Mouse (Mus musculus) kidney, embryonic 16.5 days (tissue): Measurements from ENCODE around the gene Ank2. TPM values are rescaled to one million over a fixed set of nuclear protein-coding genes. Genes with fewer than 3 reads are reported as not detected.

Experiments
- ATAC-seq: fragments of 200-750 bp; cut with Nextera tagmentation; 2 replicates; pipeline ENCODE4 v1.8.0; 2017; ENCODE audit warnings: moderate TSS enrichment; ENCODE audit not compliant: low FRiP score, low TSS enrichment
- H3K27ac ChIP-seq: fragments of 300-500 bp; sonication (generic); 2 replicates; pipeline ENCODE4 v1.5.1; 2014; ENCODE audit warnings: low read length
- H3K27me3 ChIP-seq: fragments of 300-500 bp; sonication (generic); 2 replicates; pipeline ENCODE4 v1.6.1; 2014; ENCODE audit warnings: low read length, control low read depth, mixed read lengths; ENCODE audit not compliant: insufficient read depth
- H3K36me3 ChIP-seq: fragments of 300-500 bp; sonication (generic); 2 replicates; pipeline ENCODE4 v1.6.1; 2014; ENCODE audit warnings: low read length, control low read depth, mixed read lengths; ENCODE audit not compliant: insufficient read depth
- H3K4me1 ChIP-seq: fragments of 300-500 bp; sonication (generic); 2 replicates; pipeline ENCODE4 v1.6.1; 2014; ENCODE audit warnings: low read length, control low read depth, mixed read lengths; ENCODE audit not compliant: insufficient read depth
- H3K4me2 ChIP-seq: fragments of 300-500 bp; sonication (generic); replicated peaks from 2 replicates; pipeline ENCODE4 v1.6.1; 2014; ENCODE audit warnings: low read depth, low read length
- H3K4me3 ChIP-seq: fragments of 300-500 bp; sonication (generic); 2 replicates; pipeline ENCODE4 v1.5.1; 2014; ENCODE audit warnings: mild to moderate bottlenecking, low read length
- H3K9ac ChIP-seq: fragments of 300-500 bp; sonication (generic); replicated peaks from 2 replicates; pipeline ENCODE4 v1.6.1; 2014; ENCODE audit warnings: low read length
- H3K9me3 ChIP-seq: fragments of 300-500 bp; sonication (generic); 2 replicates; pipeline ENCODE4 v1.6.1; 2016; ENCODE audit warnings: low read length, control low read depth
- WGBS: fragments of 180-500 bp; shearing (Covaris S2); extraction: QIAGEN DNeasy Blood & Tissue Kit; methylation state at CpG from one replicate; pipeline ENCODE4 v1.1.7; 2014; 5-methylcytosine and 5-hydroxymethylcytosine counted together
- polyA plus RNA-seq: library from polyadenylated mRNA; unstranded; fragments of >200 nt; fragmentation: Nextera tagmentation; extraction: Ambion mirVana; gene quantifications from 2 replicates; pipeline ENCODE4 v1.2.1, GENCODE M21; 2015

Gene Ank2
- polyA plus RNA-seq, 1 experiment from 2014 or later, result 7.5 TPM

DNA sequence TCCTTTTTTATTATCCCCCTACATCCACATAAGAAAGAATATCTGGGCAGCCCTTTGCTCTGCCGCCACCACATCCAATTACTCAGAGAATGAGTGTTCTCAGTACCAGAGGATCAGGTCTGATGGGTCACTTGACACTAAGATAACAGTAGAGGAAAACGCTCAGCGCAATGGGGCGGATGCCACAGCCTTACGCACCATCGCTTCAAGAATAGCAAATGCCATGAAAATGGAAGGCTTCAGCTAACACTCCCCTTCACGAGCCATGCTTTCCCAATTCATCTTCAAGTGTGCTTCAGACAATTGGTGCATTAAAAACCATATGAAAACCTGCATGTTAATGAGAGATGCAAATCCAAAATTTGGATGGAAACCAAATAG, 238.4 kb downstream of the Ank2 start:
- WGBS, result 24% methylated on average over 7 of the region's 7 CpGs
- no peaks in the 10 kb centered on the region for H3K9me3 ChIP-seq
- H3K4me3 ChIP-seq, result no peak overlapping the region
- H3K4me2 ChIP-seq, result no peak overlapping the region; the same call in 1 of the 2 replicates
- no peak overlapping the region for H3K9ac ChIP-seq
- no peaks in the 10 kb centered on the region for H3K36me3 ChIP-seq
- no peak overlapping the region for H3K27ac ChIP-seq
- peaks cover 3% of the 10 kb centered on the region; the same call in 1 of the 2 replicates for H3K4me1 ChIP-seq
- no peaks in the 10 kb centered on the region for H3K27me3 ChIP-seq
- peak; percentile 62; the same call in 1 of the 2 replicates for ATAC-seq

DNA sequence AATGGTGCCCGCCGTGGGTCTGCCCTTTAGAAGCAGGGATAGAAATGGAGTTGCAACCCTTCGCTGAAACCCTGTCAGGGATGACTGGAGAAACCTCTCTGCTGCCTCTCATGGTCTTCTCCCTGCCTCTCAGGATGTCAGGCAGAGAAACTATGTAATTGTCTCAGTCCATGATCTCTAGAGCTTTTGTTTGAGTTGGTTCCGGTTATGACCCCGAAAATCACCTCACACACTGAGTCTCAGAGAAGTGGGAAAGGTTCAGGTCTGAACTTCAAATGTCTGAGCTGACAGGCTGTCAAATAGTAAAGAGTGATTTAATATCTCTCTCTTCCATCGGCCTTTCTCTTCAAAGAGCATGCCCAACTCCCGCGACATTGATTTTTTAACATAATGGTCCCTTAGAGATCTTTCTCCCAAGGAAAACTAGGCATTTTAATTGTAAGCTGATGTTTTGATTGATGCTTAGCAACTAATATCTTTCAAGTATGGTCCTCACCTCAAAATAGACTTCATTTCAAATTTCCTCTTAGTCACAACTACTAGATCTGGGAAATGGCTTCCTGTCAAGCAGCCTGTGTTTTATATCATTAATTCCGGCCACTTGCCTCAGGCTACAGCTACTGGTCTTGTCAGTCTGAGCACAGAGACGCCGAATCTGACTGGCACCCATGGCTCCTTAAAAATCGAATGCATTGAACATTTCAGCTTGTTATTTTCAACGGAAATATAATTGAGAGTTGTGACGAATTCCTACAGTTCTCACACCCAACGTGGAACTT, 239.0 kb downstream of the Ank2 start:
- Histone ChIP-seq H3K27ac (no peak overlapping the region), H3K36me3 (no peaks in the 10 kb centered on the region), H3K4me2 (no peak overlapping the region; the same call in 1 of the 2 replicates), H3K9ac (no peak overlapping the region), H3K4me1 (peaks cover 3% of the 10 kb centered on the region; the same call in 1 of the 2 replicates), H3K4me3 (no peak overlapping the region), H3K27me3 (no peaks in the 10 kb centered on the region), H3K9me3 (no peaks in the 10 kb centered on the region)
- no peak for ATAC-seq
- WGBS, result 40% methylated on average over 15 of the region's 15 CpGs

DNA sequence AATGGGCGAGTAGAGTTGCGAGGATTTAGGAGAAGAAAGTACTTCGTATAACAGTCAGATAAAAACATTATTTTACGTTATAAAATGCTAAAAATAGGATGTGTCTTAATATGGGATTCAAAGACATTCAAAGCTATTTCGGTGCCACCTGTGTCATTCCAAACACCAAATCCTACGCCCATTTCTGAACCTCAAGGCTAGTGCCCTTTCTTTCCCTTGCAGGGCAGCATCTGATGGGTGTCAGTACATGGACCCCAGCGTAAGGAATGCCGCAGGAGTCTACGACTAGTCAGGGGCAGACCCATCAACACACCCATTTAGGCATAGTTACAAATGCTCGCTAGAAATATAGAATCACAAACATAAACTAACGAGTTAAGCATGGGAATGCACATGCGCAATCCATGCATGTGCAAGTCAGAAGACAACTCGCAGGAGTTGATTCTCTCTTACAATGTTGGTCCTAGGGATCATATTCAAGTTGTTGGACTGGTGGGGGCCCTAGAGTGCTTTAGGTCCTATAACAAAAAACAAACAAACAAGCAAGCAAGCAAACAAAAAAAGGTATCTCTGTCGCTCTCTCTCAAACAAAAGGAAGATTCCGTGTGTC, 240.6 kb downstream of the Ank2 start:
- ATAC-seq, result no peak
- no peaks in the 10 kb centered on the region for H3K27me3 ChIP-seq
- H3K27ac ChIP-seq, result no peak overlapping the region
- H3K4me2 ChIP-seq, result peak overlapping the region; percentile 34; the same call in 1 of the 2 replicates
- H3K9ac ChIP-seq, result no peak overlapping the region
- 49% methylated on average over 15 of the region's 15 CpGs for WGBS
- no peak overlapping the region for H3K4me3 ChIP-seq
- H3K9me3 ChIP-seq, result no peaks in the 10 kb centered on the region
- H3K36me3 ChIP-seq, result no peaks in the 10 kb centered on the region
- peaks cover 3% of the 10 kb centered on the region; the same call in 1 of the 2 replicates for H3K4me1 ChIP-seq

DNA sequence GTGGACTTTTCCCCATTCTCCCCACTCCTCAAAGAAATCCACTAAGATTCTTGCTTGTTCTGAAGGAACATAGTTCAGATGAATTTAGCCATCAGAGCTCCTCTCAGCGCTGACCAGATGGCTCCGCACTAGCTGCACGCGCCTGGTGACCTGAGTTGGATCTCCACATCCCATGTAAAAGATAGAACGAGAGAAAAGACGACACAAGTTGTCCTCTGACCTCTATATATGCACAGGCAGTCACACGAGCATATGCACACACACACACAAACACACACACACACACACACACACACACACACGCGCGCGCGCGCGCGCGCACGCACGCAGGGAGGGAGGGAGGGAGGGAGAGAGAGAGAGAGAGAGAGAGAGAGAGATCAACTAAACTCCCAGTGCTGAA, 241.2 kb downstream of the Ank2 start:
- no peaks in the 10 kb centered on the region for H3K36me3 ChIP-seq
- H3K4me2 ChIP-seq, result peak overlapping the region; percentile 69
- H3K9me3 ChIP-seq, result no peaks in the 10 kb centered on the region
- peaks cover 3% of the 10 kb centered on the region; the same call in 1 of the 2 replicates for H3K4me1 ChIP-seq
- peak overlapping the region; percentile 61 for H3K9ac ChIP-seq
- H3K27me3 ChIP-seq, result no peaks in the 10 kb centered on the region
- peak overlapping the region; percentile 52 for H3K4me3 ChIP-seq
- 0% methylated on average over 17 of the region's 18 CpGs for WGBS
- peak; percentile 72 for ATAC-seq
- H3K27ac ChIP-seq, result peak overlapping the region; percentile 82

DNA sequence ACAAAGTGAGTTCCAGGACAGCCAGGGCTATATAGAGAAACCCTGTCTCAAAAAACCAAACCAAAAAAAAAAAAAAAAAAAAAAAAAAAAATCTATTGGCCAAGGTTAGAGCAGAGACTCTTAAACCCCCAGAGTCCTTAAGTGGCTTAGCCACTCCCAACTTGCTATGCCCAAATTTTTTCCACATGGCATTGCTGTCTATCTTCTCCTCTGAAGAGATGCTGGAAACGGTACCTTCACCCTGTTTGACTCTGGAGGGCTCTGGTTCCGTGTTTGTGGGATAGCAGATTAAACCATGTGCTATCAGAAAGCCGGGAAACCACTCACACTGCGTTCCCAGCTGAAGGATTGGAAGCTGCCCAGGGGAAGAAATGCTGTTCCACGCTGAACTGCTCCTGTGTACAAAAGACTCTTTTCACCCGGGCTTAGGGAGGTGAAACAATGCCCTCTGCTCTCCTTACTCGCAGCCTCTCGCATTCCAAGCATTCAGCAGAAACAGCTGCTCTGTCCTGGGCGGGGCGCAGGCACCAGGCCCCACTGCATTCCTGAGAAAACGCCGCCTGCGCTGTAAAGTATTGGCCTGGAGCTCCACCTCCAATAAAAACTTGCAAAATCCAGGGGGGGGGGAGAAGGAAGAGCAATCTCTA, 241.7 kb downstream of the Ank2 start:
- Histone ChIP-seq H3K4me1 (peaks cover 3% of the 10 kb centered on the region; the same call in 1 of the 2 replicates), H3K4me3 (peak overlapping the region; percentile 52), H3K27me3 (no peaks in the 10 kb centered on the region), H3K9me3 (no peaks in the 10 kb centered on the region), H3K9ac (peak overlapping the region; percentile 61), H3K4me2 (peak overlapping the region; percentile 69), H3K27ac (peak overlapping the region; percentile 82), H3K36me3 (no peaks in the 10 kb centered on the region)
- ATAC-seq, result peak; percentile 98
- WGBS, result under 1% methylated on average over 13 of the region's 13 CpGs

DNA sequence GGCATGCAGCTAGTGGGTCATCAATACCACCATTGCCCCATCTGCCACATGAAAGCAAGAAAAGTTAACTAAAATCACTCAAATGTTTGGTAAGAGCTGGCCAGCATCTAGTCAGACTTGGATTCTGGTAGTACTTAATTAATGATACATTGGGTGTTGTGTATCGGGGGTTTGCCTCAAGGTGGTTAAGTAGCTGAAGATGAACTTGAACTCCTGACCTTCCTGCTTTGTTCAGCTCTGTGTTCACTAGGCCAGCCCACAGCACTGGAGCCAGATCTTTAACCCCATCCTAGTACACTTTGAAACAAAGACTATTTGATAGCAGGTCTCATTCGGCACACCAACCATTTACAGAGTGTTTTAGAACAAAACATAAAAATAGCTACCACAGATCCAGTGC, 242.5 kb downstream of the Ank2 start:
- Histone ChIP-seq H3K4me3 (no peak overlapping the region), H3K9ac (no peak overlapping the region), H3K27me3 (no peaks in the 10 kb centered on the region), H3K9me3 (no peaks in the 10 kb centered on the region), H3K4me1 (peaks cover 3% of the 10 kb centered on the region; the same call in 1 of the 2 replicates), H3K4me2 (no peak overlapping the region), H3K27ac (no peak overlapping the region), H3K36me3 (no peaks in the 10 kb centered on the region)
- 71% methylated on average over 2 of the region's 2 CpGs for WGBS
- ATAC-seq, result no peak

DNA sequence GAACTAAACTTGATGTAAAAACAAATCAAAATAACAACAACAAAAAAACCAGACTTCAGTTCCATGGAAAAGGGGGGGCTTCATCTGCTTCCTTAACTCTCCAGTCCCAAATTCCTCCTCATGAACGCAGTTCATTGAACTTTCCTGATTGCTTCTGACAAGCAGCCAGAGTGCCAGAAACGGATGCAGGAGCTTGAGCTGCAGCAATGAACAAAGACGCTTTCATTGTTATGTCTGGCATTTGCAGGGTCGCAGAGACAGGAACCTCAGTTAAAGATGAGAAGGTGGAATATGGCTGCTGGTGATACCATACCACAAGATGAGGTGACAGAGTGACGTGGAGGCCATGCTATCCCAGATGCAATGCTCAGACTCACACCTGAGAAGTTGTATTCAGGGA, 248.2 kb downstream of the Ank2 start:
- Histone ChIP-seq H3K4me3 (no peak overlapping the region), H3K9ac (no peak overlapping the region), H3K4me1 (peaks cover 5% of the 10 kb centered on the region; the same call in 1 of the 2 replicates), H3K27me3 (no peaks in the 10 kb centered on the region), H3K36me3 (no peaks in the 10 kb centered on the region), H3K4me2 (no peak overlapping the region), H3K27ac (no peak overlapping the region), H3K9me3 (no peaks in the 10 kb centered on the region)
- ATAC-seq, result no peak
- WGBS, result 64% methylated on average over 5 of the region's 5 CpGs

DNA sequence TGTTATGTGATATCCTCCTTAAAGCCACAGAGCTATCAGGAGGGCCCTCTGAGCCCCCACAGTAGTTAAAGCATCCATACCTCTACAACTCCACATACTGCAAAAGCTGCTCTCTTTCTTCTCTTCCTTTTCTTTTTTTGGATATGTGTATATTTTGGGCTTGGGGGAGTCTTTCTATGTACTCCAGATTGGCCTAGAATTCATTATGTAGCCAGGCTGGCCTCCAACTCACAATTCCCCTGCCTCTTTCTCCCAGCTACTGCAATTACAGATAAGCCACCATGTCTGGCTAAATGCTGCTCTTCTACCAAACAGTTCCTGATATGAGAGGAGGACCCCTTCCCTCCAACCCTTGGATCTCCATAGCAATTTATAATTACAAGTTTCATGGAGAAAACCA, 250.5 kb downstream of the Ank2 start:
- H3K9me3 ChIP-seq, result no peaks in the 10 kb centered on the region
- no peak for ATAC-seq
- H3K4me2 ChIP-seq, result no peak overlapping the region
- H3K36me3 ChIP-seq, result no peaks in the 10 kb centered on the region
- no peak overlapping the region for H3K9ac ChIP-seq
- no peak overlapping the region for H3K4me3 ChIP-seq
- H3K4me1 ChIP-seq, result peaks cover 5% of the 10 kb centered on the region; the same call in 1 of the 2 replicates
- H3K27me3 ChIP-seq, result no peaks in the 10 kb centered on the region
- H3K27ac ChIP-seq, result no peak overlapping the region

DNA sequence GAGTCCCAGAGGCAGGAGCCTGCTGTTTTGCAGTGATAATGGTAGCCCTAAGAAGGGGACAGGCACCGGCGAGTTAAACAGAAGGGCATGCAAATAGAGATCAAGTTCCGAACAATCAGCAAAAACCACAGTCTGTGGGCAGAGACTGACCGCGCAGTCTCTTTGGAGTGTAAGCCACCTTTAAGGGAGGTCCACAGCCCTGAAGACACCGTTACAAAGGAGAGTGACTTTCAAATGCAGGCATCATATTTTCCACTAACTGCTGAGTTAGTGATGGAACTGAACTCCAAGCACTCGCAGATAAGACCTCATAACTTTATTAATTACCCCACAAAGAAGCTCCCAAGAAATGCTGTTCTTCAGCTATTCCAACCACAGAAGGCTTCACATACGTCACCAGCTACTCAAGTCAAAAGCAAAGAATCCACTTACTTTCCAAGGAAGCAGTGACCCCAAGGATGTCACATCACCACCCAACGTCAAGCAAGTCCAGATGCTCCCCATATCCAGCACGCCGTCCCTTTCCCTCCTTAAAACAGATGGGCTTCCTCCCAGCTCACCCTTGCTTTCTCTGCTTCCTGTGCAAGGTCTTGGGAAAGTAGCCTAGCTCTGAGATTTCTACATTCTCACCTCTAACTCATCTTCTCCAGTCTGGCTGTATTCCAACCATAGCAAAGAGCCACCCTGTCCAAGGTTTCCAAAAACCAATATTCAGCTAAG, 252.0 kb downstream of the Ank2 start:
- H3K9me3 ChIP-seq, result no peaks in the 10 kb centered on the region
- no peak for ATAC-seq
- no peaks in the 10 kb centered on the region for H3K36me3 ChIP-seq
- H3K9ac ChIP-seq, result no peak overlapping the region
- H3K4me1 ChIP-seq, result peaks cover 5% of the 10 kb centered on the region; the same call in 1 of the 2 replicates
- H3K27ac ChIP-seq, result no peak overlapping the region
- WGBS, result 52% methylated on average over 11 of the region's 11 CpGs
- H3K27me3 ChIP-seq, result no peaks in the 10 kb centered on the region
- H3K4me2 ChIP-seq, result no peak overlapping the region
- no peak overlapping the region for H3K4me3 ChIP-seq
